Mouse (Mus musculus) bone marrow, adult 2 months (tissue): ENCODE results near the gene Ppox. TPM values are rescaled to one million over a fixed set of nuclear protein-coding genes. Genes with fewer than 3 reads are reported as not detected.

Experiments used
- H3K27ac ChIP-seq: fragments of 200-500 bp; 2 replicates; pipeline ENCODE4 v1.5.1; 2012; ENCODE audit warnings: low read depth, mild to moderate bottlenecking, control low read depth, inconsistent platforms, low read length; ENCODE audit not compliant: control insufficient read depth, poor library complexity, insufficient read depth
- H3K4me1 ChIP-seq: fragments of 200-500 bp; 2 replicates; pipeline ENCODE4 v1.6.1; 2011; ENCODE audit warnings: low read length; ENCODE audit not compliant: control insufficient read depth, insufficient read depth
- H3K4me3 ChIP-seq: fragments of 200-500 bp; replicated peaks from 2 replicates; pipeline ENCODE3; 2011; ENCODE audit warnings: mild to moderate bottlenecking, low read depth, low read length, control low read depth; ENCODE audit not compliant: control insufficient read depth
- CTCF ChIP-seq: fragments of 200-500 bp; IDR thresholded peaks from 2 replicates; pipeline ENCODE4 v1.5.1; 2011; ENCODE audit warnings: low read length, control low read depth; ENCODE audit not compliant: control insufficient read depth, insufficient read depth
- POLR2A ChIP-seq: fragments of 200-500 bp; IDR thresholded peaks from 2 replicates; pipeline ENCODE4 v1.6.1; 2011; ENCODE audit warnings: low read depth, mild to moderate bottlenecking, control low read depth, low read length, borderline replicate concordance; ENCODE audit not compliant: control insufficient read depth
- WGBS: fragments of 180-500 bp; shearing (Covaris S2); methylation state at CpG from one replicate; pipeline ENCODE4 v1.1.7; 2018; 5-methylcytosine and 5-hydroxymethylcytosine counted together
- polyA plus RNA-seq: library from polyadenylated mRNA; stranded (reverse); fragments of >200 nt; gene quantifications from 2 replicates; pipeline ENCODE4 v1.2.4, GENCODE M21; 2011; ENCODE audit warnings: low replicate concordance; ENCODE audit not compliant: missing spikeins, insufficient read depth, insufficient read length

Ppox gene
- polyA plus RNA-seq, 1 experiment, result 282 TPM

- Histone ChIP-seq H3K4me3 (no peak overlapping the region), H3K4me1 (peaks cover 1% of the 10 kb centered on the region; the same call in 1 of the 2 replicates), H3K27ac (no peak overlapping the region)
- TF ChIP-seq CTCF (no peak), POLR2A (no peak)
- WGBS, result 81% methylated on average over 3 of the region's 3 CpGs
These were observed 12.4 kb upstream of the Ppox start for GRCm38 (mm10) chr1:171293351-171293750.

GRCm38 (mm10) chr1:171288328-171288727, 7.3 kb upstream of the Ppox start:
- 63% methylated on average over 4 of the region's 4 CpGs for WGBS
- H3K27ac ChIP-seq, result no peak overlapping the region
- TF ChIP-seq POLR2A (no peak), CTCF (no peak)
- H3K4me1 ChIP-seq, result peaks cover 3% of the 10 kb centered on the region
- H3K4me3 ChIP-seq, result peak overlapping the region; percentile 50

- 1% methylated on average over 49 of the region's 49 CpGs for WGBS
- TF ChIP-seq CTCF (no peak), POLR2A (peak; percentile 80; the same call in 1 of the 2 replicates)
- peaks cover 3% of the 10 kb centered on the region for H3K4me1 ChIP-seq
- peak within 1 kb of the TSS; percentile 65 for H3K27ac ChIP-seq
- H3K4me3 ChIP-seq, result peak within 1 kb of the TSS; percentile 74
These were observed 6.4 kb upstream of the Ppox start, which contains the start of gene Usp21 for GRCm38 (mm10) chr1:171287136-171288081. Usp21 (minus strand) TSS chr1:171287991.

- peaks cover 3% of the 10 kb centered on the region for H3K4me1 ChIP-seq
- no peak for TF ChIP-seq CTCF
- H3K4me3 ChIP-seq, result no peak overlapping the region
- H3K27ac ChIP-seq, result no peak overlapping the region; the same call in 1 of the 2 replicates
- 88% methylated on average over 19 of the region's 19 CpGs for WGBS
These were observed 5.5 kb upstream of the Ppox start for GRCm38 (mm10) chr1:171286517-171286916.

GRCm38 (mm10) chr1:171285096-171285892, 4.3 kb upstream of the Ppox start:
- 65% methylated on average over 20 of the region's 20 CpGs for WGBS
- H3K4me1 ChIP-seq, result peaks cover 3% of the 10 kb centered on the region
- no peak for TF ChIP-seq POLR2A
- H3K27ac ChIP-seq, result 0 out of 2 replicates have a peak overlapping the region, but pooled peaks have one; percentile 4
- no peak overlapping the region for H3K4me3 ChIP-seq

- TF ChIP-seq POLR2A (no peak), CTCF (no peak)
- H3K4me1 ChIP-seq, result peaks cover 3% of the 10 kb centered on the region
- 77% methylated on average over 15 of the region's 15 CpGs for WGBS
- H3K4me3 ChIP-seq, result no peak overlapping the region
- H3K27ac ChIP-seq, result no peak overlapping the region
These were observed 3.5 kb upstream of the Ppox start for GRCm38 (mm10) chr1:171284491-171284890.

- Histone ChIP-seq H3K4me1 (peaks cover 3% of the 10 kb centered on the region), H3K4me3 (no peak overlapping the region), H3K27ac (no peak overlapping the region; the same call in 1 of the 2 replicates)
- TF ChIP-seq CTCF (no peak), POLR2A (no peak)
- WGBS, result 73% methylated on average over 18 of the region's 18 CpGs
These were observed 2.5 kb upstream of the Ppox start for GRCm38 (mm10) chr1:171283188-171284160.
